Mouse (Mus musculus) heart, postnatal 25 days (tissue): ENCODE measurements around the gene Cenpo. TPM values are rescaled to one million over a fixed set of nuclear protein-coding genes. Genes with fewer than 3 reads are reported as not detected.

Experiments
- DNase-seq: peaks from one replicate; pipeline ENCODE4 v3.0.0; 2022; ENCODE audit warnings: low spot score
- intact Hi-C: fragments of 180-260 bp; cut with DNase I; formaldehyde crosslinking; loops from one replicate; pipeline ENCODE4 v1.15.1; 2025
- total RNA-seq, 2 experiments: library from RNA; stranded (reverse); gene quantifications; 2 replicates each; pipeline ENCODE4 v1.2.3; 2021

Gene Cenpo
- total RNA-seq, 2 experiments from 2014 or later: 1.6 to 2.3 TPM

DNA sequence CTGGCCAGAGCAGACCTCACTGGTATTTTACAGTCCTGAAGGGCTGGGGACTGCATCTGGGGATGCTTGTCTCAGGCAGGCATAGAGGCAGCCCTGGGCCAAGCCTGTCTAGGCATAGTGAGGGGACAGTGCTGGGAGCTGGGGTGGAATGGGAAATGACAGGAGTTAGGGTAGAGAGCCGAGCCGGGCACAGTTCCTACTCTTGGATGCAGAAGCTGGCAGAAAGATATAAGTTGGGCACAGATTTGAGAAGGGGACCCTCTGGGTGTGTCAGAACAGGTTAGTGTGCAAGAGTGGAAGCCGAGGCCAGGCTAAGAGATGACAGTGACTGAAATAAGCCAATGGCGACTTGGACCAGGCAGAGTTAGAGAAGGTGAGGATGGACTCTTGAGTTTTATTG, 31.9 kb downstream of the Cenpo start:
- intact Hi-C loops: no loop called here
- no peak for DNase-seq

DNA sequence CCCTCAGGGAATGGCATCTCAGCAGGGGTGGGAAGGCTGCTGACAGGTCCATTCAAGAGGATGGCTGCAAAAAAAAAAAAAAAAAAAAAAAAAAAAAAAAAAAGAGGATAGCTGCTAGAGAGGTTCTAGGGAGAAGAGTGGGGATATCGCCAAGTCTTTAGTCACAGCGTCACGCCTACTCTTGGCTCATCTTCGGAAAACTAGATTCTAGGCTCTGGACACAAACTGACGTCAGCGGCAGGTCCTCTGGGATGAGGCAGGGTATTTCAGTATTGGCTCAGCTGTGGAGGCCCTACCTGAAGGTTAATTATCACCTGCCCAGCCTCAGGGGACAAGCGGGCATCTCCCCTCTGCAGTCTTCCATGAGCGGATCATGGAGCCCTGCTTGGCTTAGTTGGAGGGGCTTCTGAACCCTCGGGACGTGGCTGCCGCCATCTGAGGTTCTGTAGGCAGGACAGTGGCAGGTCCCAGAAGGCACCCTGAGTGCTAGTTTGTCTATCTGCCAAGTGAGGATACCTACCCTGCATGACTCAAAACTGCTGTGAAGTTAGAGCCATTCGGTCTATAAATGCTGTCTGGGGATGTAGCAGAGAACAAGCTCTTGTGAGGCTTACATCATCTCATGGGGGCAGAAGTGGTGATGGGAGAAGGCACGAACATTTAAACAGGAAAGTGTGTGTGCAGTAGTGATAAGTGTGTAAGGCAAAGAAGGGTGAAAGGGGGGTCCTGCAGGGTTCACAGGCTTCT, 32.5 kb downstream of the Cenpo start:
- peak; percentile 46 for DNase-seq
- intact Hi-C loops: no loop called here

DNA sequence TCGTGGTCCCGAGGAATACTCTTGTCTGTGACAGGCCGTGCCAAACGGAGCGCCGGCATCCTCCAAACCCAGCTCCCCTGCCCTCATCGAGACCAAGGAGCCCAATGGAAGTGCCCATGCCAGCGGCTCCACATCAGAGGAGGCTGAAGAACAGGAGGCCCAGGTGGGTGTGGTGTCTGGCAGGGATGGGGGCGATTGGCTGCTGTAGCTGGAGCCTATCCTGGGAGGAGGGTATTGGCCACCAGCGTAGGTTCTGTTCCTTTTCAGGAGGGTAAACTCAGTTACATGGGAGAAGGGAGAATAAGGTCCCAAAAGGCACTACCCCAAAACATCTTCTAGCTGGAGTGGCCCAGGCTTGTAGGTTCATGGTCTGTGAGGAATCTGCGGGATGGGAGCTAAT, 34.8 kb downstream of the Cenpo start:
- intact Hi-C loops: no loop called here
- DNase-seq: no peak

DNA sequence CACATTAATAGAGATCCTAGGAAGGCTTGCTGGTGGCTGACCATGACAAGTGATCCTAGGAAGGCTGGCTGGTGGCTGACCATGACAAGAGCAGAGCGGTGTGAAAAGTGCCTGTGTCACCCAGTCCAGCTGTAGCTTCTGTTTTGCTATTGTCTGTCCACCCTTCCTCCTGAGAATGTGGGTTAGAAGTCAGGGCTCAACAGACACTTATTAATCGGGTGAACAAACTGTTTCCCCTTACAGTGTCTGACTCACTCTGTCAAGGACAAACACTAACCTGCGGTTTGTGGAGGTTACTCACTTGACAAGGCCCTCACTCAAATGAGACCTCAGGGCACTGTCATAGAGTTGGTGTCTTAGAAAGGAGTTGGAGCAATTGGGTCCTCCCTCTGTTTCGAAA, 35.4 kb downstream of the Cenpo start:
- DNase-seq: no peak
- intact Hi-C loops: no loop called here

DNA sequence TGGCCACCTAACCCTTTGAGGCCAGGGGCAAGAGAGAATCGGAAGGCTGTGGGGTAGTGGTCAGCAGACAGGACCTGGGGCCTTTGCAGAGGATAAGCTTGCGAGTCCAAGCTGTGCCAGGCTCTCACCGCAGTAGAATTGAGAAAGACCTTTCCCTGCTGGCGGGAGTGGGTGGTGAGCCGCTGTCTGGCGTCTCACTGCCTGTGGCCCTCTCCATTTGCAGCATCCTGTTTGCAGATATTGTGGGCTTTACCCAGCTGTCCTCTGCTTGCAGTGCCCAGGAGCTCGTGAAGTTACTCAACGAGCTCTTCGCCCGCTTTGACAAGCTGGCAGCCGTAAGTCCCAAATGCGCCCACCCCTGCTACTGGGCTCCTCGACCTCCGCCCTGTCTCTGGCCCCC, 39.5 kb downstream of the Cenpo start:
- DNase-seq: no peak
- intact Hi-C loops: no loop called here

DNA sequence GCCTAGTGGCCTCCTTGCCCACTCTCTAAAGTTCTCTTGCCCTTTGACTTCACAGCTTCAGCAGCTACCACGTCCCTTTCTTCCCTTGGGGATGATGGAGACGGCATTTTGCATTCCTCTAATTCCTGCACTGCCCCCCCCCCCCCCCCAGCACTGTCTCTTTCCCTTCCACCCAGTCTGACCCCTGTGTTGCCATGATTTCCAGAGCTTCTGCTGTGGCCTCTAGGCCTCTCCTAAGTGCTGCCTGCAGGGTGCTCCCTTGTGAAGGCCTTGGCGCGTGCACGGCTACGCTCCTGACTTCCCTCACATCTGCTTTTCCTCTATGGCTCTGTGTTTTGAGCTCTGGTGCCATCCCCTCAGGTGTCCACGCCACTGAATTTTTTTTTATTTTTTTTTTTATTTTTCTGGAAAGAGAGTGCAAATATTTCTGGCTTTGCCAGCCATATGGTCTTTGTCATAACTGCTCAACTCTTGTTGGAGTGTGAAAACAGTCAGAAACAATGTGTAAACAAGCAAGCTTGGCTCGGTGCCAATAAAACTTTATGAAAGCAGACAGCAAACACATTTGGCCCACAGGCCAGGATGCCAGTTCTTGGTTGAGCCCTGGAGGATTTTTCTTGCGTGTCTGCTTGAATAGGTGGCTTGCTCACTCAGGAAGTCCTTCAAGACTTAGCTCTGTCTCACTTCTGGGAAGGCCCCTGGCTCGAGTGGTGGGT, 40.9 kb downstream of the Cenpo start:
- no peak for DNase-seq
- intact Hi-C loops: no loop called here

DNA sequence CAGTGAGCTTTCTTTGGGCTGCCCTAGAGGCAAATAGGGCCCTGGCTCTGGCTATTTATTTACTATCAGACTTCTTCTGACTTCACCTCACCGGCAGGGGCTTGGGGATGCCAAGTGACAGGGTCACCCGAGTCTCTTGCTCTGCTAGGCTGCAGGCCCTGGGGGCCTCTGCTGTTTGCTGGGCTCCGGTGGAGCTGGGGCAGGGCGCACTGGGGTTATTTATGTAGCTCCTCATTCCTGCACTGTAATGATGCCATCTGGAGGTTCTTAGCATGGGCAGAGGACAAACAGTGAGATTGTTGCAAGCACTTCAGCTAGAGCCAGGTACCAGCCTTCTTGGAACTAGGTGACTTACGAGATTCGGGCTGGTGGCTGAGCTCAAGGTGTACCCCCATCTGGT, 41.6 kb downstream of the Cenpo start:
- no peak for DNase-seq
- intact Hi-C loops: no loop called here

DNA sequence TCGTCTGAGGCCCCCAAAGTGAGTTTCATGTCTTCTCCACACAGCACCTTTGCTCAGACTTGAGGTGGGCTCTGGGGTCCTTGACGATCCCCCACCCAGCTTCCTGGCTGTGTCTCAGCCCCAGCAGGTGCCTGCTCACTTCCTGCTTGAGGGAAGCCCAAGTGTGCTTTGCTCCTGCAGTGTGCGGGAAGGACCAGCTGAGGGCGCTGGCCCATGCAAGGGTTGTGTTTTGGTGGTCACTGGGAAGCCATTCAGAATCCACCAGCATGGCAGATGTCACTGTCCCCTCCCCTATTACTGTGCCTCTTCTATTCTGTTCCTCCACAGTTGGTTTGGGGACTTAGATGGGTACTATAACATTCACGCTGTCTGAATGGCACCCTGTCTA, 45.0 kb downstream of the Cenpo start:
- no peak for DNase-seq
- intact Hi-C loops: no loop called here

DNA sequence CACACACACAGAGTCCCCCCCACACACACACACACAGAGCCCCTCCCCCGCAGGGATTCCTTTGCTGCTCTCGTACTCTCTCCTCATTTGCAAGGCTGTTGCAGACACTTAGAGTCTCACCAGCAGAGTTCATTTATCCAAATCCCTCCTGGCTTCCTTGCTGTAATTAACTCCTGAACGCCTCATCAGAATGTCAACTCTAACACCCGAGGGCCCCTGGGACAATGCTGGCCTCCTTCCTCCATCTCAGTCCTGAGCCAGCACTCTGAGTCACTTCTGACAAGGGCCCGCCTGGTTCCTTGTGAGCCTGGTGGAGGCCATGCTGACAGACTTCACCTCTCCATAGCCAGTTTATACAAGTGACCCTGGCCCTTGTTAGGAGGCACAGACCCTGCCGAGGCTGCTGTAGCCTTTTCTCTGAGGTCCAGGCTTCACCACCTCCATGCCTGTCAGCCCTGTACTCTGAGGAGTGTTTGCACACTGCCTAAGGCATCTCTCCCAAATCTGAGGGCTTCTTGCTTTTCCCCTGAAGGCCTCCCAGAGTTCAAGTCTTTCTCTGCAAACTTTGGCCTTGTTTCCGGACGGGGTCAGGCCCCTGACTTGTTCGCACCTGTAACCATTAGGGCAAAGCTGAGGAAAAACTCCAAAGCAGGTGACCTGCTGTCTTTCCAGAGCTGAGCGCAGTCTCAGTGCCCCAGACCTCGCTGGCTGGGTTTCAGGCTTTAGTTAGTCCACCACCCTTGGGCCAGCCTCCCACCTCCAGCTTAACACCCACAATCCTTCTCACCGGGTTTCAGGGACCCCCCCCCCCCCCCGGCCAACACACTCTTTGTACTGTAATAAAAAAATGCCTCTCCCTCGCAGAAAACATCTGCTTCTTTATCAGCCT, 45.7 kb downstream of the Cenpo start:
- peak; percentile 66 for DNase-seq
- intact Hi-C loops: no loop called here

DNA sequence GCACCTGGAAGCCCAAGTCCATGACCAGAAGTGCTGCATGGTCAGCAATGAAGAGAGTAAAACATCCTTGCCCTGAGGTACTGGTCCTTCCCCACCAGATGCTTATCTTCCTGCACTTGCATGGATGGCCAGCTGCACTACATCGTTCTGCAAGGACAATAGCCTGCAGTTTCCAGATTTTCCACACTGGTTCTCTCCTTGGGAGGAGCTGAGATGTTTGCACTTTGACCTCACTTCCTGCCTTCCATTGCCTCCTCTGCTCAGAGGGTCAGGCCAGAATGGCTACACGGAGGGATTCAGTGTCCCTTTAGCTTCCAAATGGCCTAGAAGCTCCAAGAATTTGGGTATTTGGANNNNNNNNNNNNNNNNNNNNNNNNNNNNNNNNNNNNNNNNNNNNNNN, 49.4 kb downstream of the Cenpo start:
- intact Hi-C loops: no loop called here
- no peak for DNase-seq

DNA sequence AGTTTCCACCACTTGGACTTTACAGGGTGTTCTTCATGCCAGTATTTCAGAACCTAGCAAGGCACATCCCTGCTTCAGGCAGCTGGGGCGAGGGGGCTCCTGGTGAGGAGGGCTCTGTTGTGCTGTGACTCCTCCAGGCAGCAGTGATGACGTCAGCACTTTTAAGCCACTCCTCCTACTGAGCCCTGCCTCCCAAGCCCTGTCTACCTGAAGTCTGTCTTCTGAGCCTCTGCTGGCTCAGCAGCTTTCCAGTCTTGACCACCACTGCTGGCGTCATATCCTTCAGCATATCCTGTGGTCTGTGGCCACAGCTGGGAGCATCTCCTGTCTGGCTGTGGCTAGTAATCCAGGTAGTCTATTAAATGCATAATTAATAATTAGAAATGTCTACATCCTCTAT, 53.6 kb downstream of the Cenpo start:
- intact Hi-C loops: no loop called here
- no peak for DNase-seq

DNA sequence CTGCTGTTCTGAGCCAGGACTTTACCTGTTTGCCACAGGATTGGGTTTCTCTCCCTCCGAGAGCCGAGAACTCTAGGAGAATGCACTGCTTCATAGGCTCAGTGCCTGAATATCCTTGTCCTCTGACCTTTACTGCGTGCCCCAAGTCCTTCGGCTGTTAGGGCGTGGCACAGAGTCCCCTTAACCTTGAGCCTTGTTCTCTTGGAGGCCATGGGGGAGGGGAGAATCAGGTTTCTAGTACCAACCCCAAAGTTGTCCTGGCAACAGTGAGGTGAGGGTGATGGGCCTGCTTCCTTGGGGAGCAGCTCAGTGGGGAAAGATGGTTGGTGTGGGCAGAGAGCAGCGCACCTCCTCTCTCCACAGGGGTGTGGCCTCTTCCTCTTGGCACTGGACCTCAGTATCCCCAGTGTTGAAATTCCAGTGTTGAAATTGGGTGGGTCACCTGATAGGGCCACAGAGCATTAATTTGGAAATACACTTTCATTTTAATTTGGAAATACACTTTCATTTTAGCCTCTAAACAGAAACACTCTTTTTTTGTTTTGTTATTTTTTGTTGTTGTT, 54.3 kb downstream of the Cenpo start:
- intact Hi-C loops: no loop called here
- DNase-seq: no peak

DNA sequence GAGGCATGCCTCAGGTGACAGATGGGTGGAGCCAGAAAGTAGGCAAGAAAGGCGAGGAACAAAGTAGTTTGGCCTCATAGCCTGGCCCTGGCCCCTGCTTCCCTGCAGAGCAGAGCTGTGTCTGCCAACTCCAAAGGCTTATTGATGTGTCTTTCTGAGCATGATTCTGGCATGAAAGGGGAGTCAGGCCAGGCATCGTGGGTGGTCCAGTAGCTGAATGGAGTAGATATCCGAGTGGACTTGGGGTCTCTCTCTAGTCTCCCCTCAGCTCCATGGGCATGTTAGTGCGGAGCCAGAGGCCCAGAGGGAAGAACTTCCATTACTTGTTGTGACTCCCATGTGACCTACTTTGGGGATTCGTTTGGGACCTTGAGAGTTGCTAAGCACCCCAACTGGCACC, 55.3 kb downstream of the Cenpo start:
- no peak for DNase-seq
- intact Hi-C loops: no loop called here

DNA sequence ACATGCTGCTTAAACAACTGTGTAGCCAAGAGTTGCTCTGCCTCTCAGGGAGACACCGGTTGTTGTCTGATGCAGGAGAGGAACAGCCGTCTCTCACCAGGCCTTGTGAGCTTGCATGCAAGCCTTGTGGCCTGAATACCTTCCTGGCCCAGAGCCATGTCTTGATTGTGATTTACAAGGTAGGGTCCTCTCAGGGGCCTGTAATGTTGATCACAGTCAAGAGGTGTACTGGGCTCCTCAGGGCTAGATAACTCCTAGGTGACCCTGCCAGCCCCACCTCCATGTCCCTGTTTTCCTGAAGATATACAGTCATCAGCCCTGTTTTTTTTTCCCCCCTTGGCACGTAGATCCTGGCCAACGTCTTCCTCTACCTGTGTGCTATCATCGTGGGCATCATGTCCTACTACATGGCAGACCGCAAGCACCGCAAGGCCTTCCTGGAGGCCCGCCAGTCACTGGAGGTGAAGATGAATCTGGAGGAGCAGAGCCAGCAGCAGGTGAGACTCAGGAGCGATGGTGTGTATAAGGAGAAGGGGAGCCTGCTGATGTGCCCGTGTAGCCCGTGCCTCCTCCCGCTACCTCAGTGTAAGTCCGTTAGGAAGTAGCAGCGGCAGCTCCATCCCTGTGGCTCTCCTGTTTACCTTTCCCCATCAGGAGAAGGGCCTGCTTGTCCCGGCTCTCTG, 60.8 kb downstream of the Cenpo start:
- DNase-seq: no peak
- intact Hi-C loops: no loop called here

DNA sequence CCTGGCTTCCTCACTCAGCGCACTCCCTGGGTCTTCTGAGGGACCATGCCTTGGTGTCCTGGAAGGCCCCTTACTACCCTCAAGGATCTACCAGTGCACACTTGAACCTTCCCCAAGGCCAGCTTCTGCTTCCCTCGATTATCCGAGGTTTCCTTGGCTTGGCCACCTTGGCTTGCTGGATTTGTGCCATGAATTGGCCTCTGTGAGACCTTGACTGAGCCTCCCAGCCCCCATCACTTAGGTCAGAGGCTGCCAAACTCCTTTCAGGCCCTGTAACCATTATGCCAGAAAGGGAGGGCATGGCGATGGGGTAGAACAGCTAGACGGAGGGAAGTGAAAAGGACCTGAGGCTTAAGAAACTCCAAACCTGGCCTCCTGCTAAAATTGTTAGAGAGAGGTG, 64.5 kb downstream of the Cenpo start:
- intact Hi-C loops: no loop called here
- no peak for DNase-seq

DNA sequence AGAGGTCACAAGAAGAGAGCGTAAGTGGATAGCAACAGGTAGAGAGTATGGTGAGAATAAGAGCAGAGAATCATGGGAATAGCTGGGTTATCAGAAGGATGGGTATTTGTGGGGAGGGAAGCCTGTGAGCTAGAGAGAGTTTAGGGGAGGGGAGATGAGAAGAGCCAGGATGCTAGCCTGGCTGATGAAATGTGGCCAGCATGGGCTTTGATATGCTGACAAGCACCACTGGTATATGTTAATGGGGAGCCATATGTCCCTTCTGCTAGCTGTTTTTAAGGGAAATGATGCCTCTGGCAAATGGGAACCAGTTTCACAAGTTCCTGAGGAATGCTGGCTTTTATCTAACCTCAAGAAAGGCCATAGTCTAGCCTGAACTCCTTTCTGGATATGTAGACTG, 65.0 kb downstream of the Cenpo start:
- intact Hi-C loops: no loop called here
- no peak for DNase-seq

DNA sequence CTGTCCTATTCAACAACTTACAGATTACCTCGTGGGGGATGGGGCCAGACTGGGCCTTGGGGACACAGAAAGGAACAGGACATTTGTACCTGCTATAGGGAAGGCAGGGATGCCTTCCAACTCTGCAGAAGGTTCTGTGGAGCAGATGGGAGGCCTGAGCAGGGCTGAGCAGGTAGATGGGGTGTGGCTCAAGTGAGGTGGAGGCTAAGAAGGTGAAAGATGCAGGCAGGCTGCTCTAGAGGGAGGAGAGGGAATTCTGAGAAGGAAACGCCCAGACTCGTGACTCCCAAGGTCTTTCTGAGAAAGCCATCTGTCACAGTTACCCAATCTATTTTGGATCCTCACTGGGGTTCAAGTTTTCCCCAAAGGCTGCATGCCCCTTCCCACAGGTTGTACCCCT, 67.1 kb downstream of the Cenpo start:
- intact Hi-C loops: no loop called here
- no peak for DNase-seq

DNA sequence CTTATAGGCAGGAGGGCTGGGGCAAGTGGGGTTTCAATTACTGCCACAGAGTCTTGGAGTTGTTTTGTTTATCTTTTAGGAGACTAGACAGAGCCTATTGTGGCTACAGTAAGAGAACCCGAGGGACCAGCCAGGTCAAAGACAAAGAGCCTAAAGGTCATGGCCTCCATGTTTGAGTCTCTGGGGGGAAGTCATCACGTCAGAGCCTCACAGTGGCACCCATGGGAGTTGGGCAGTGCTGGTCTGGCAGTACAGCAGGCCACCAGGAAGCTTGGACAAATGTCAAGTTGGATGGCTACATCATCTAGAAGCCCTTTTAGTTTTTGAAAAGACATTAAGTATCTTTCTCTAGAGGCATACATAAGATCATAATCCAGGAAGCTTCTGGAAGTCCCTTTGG, 71.2 kb downstream of the Cenpo start:
- no peak for DNase-seq
- intact Hi-C loops: no loop called here

DNA sequence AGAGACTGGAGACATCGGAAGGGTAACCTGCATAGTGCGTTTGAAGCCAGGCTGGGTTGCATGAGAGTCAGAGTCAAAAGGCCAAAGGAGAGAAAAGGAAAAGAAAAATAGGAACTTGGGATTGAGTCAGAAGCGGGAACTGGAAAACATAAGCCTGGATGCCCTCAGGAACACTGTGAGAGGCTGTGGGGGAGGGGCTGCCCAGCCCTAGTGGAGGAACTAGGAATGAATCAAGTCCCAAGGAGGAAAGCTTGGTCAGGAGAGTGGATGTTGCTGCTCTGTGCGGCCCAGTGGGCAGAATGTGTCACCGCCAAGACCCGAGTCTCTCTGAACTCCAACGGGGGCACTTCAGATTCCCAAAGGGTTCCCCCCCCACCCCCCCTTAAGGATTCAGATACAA, 73.8 kb downstream of the Cenpo start:
- no peak for DNase-seq
- intact Hi-C loops: no loop called here
